ENCODE assay signal across 9 mouse cellular contexts in genomic region chr17:8232089-8232488, GRCm38 (mm10). TPM values are rescaled to one million over a fixed set of nuclear protein-coding genes. Genes with fewer than 3 reads are reported as not detected.
DNase-seq lines count a peak whose midpoint lies in the region; ATAC-seq lines count a peak whose summit lies in the region.
"Had no signal": no experiment of that assay in that cellular context is flagged by ENCODE, and none has a peak within 500 bp of the region (broad histone marks: within the 10 kb centered on the region; RNA-seq: fewer than 3 reads in every experiment).

No protein-coding gene starts in this region.

- DNase-seq in gastrocnemius, postnatal 14 days: peak; percentile 18
- DNase-seq in gastrocnemius, postnatal 10 days: no peak
- peak; percentile 81 for DNase-seq in A20 (ENCODE audit: low read depth, low spot score)
- peak; percentile 72 for DNase-seq in lung, postnatal 36 days
- no peak for DNase-seq in c-Kit-positive CD71-positive TER-119-positive erythroid progenitor cells, embryonic 14.5 days (ENCODE audit: low spot score)
- no peak for DNase-seq in forebrain, embryonic 11.5 days (ENCODE audit: low spot score)

- H3K4me2 ChIP-seq in heart, embryonic 11.5 days: no peak overlapping the region
- H3K4me2 ChIP-seq in forebrain, embryonic 11.5 days (ENCODE audit: low read depth, low read length, severe bottlenecking): no peak overlapping the region
- no peak overlapping the region for H3K4me2 ChIP-seq in midbrain, embryonic 15.5 days

- no peaks in the 10 kb centered on the region for H3K27me3 ChIP-seq in heart, embryonic 11.5 days (ENCODE audit: control insufficient read depth, insufficient read depth, low read length)
- H3K27me3 ChIP-seq in forebrain, embryonic 11.5 days (ENCODE audit: control insufficient read depth, insufficient read depth, low read length): no peaks in the 10 kb centered on the region
- H3K27me3 ChIP-seq in midbrain, embryonic 15.5 days (replicated peaks): no peaks in the 10 kb centered on the region

- ATAC-seq in heart, embryonic 11.5 days (replicated peaks; ENCODE audit: insufficient number of reproducible peaks, low FRiP score, low TSS enrichment): 0 out of 2 replicates have a peak, but pooled peaks have one; percentile 52
- ATAC-seq in forebrain, embryonic 11.5 days (replicated peaks; ENCODE audit: low FRiP score): no peak
- ATAC-seq in midbrain, embryonic 15.5 days (replicated peaks): no peak

- H3K27ac ChIP-seq in heart, embryonic 11.5 days (ENCODE audit: low read depth, low read length): no peak overlapping the region
- no peak overlapping the region for H3K27ac ChIP-seq in forebrain, embryonic 11.5 days (ENCODE audit: low read depth, low read length)
- no peak overlapping the region for H3K27ac ChIP-seq in midbrain, embryonic 15.5 days

- no peaks in the 10 kb centered on the region for H3K4me1 ChIP-seq in heart, embryonic 11.5 days (ENCODE audit: control insufficient read depth, insufficient read depth, low read length)
- no peaks in the 10 kb centered on the region for H3K4me1 ChIP-seq in forebrain, embryonic 11.5 days (replicated peaks; ENCODE audit: control insufficient read depth, insufficient read depth, low read length)
- H3K4me1 ChIP-seq in midbrain, embryonic 15.5 days: no peaks in the 10 kb centered on the region

- intact Hi-C loops in gastrocnemius, postnatal 14 days (cut with DNase I; ENCODE audit: low total_unique reads): no loop called here

- H3K9ac ChIP-seq in heart, embryonic 11.5 days (ENCODE audit: low read depth, low read length): no peak overlapping the region
- H3K9ac ChIP-seq in forebrain, embryonic 11.5 days (ENCODE audit: low read length): no peak overlapping the region
- no peak overlapping the region for H3K9ac ChIP-seq in midbrain, embryonic 15.5 days

- H3K4me3 ChIP-seq in heart, embryonic 11.5 days (ENCODE audit: low read depth, low read length): no peak overlapping the region
- H3K4me3 ChIP-seq in forebrain, embryonic 11.5 days (ENCODE audit: low read depth, low read length): no peak overlapping the region
- no peak overlapping the region for H3K4me3 ChIP-seq in midbrain, embryonic 15.5 days

- no peaks in the 10 kb centered on the region for H3K36me3 ChIP-seq in heart, embryonic 11.5 days (ENCODE audit: control insufficient read depth, insufficient read depth, low read length)
- H3K36me3 ChIP-seq in forebrain, embryonic 11.5 days (ENCODE audit: control insufficient read depth, insufficient read depth, low read length): no peaks in the 10 kb centered on the region
- H3K36me3 ChIP-seq in midbrain, embryonic 15.5 days (replicated peaks): no peaks in the 10 kb centered on the region

- no peaks in the 10 kb centered on the region for H3K9me3 ChIP-seq in heart, embryonic 11.5 days (replicated peaks; ENCODE audit: control insufficient read depth, low read length)
- H3K9me3 ChIP-seq in forebrain, embryonic 11.5 days (ENCODE audit: control insufficient read depth, low read length): no peaks in the 10 kb centered on the region
- no peaks in the 10 kb centered on the region for H3K9me3 ChIP-seq in midbrain, embryonic 15.5 days

- WGBS in heart, embryonic 11.5 days (ENCODE audit: insufficient replicate concordance): 40% methylated on average over 5 of the region's 5 CpGs
- 84% methylated on average over 5 of the region's 5 CpGs for WGBS in forebrain, embryonic 11.5 days
- WGBS in midbrain, embryonic 15.5 days: 77% methylated on average over 5 of the region's 5 CpGs

RNA-seq across cellular contexts. Expression of gene Ccr6, which starts 3.8 kb away (rescaled TPM):
- not detected for total RNA-seq in gastrocnemius, postnatal 14 days (2021)
- not detected for total RNA-seq in gastrocnemius, postnatal 10 days (2021)
- not detected in 2 replicates for polyA plus RNA-seq in heart, embryonic 11.5 days (2014; fragmentation: Nextera tagmentation; extraction: Ambion mirVana)
- polyA plus RNA-seq in forebrain, embryonic 11.5 days (2014; fragmentation: Nextera tagmentation; extraction: Ambion mirVana): not detected in 2 replicates
- polyA plus RNA-seq in midbrain, embryonic 15.5 days (2015; fragmentation: Nextera tagmentation; extraction: Ambion mirVana): not detected in 2 replicates
- polyA plus RNA-seq: embryonic facial prominence, embryonic 11.5 days had no signal

RNA-seq across cellular contexts. Expression of gene Mpc1, which starts 50.6 kb away (rescaled TPM):
- 100 to 1,000 TPM; 266 to 303 TPM for total RNA-seq in gastrocnemius, postnatal 14 days (2021)
- total RNA-seq in gastrocnemius, postnatal 10 days (2021): 100 to 1,000 TPM; 206 to 242 TPM
- polyA plus RNA-seq in heart, embryonic 11.5 days (2014; fragmentation: Nextera tagmentation; extraction: Ambion mirVana): 152 and 153 TPM in 2 replicates
- polyA plus RNA-seq in forebrain, embryonic 11.5 days (2014; fragmentation: Nextera tagmentation; extraction: Ambion mirVana): 87.7 and 87.9 TPM in 2 replicates
- polyA plus RNA-seq in midbrain, embryonic 15.5 days (2015; fragmentation: Nextera tagmentation; extraction: Ambion mirVana): 263 and 274 TPM in 2 replicates

Comparison
In these comparisons a context has a peak if more than half of its experiments do, and no peak if none do; other contexts are left out.
1. DNase-seq: peak in gastrocnemius, postnatal 14 days (single experiment), A20 (single experiment) and lung, postnatal 36 days (single experiment); none in gastrocnemius, postnatal 10 days (single experiment), c-Kit-positive CD71-positive TER-119-positive erythroid progenitor cells, embryonic 14.5 days (single experiment) and forebrain, embryonic 11.5 days (single experiment).